Mouse (Mus musculus): ENCODE data around the gene Tpx2.

Tpx2 gene

GRCm38 (mm10) chr2:152917671-152918070 lies 69.9 kb downstream of the Tpx2 start:
- DNase-seq: no peak

GRCm38 (mm10) chr2:152922376-152922775 lies 74.6 kb downstream of the Tpx2 start:
- DNase-seq: no peak

GRCm38 (mm10) chr2:152923621-152924020 lies 75.9 kb downstream of the Tpx2 start:
- no peak for DNase-seq

- DNase-seq: no peak
Measured at GRCm38 (mm10) chr2:152924128-152924527, 76.4 kb downstream of the Tpx2 start.

GRCm38 (mm10) chr2:152924543-152924942 lies 76.8 kb downstream of the Tpx2 start:
- DNase-seq: no peak

- DNase-seq: no peak
Measured at GRCm38 (mm10) chr2:152925189-152925872, 77.6 kb downstream of the Tpx2 start.

- no peak for DNase-seq
Measured at GRCm38 (mm10) chr2:152926896-152927295, 79.1 kb downstream of the Tpx2 start.

- DNase-seq: no peak
Measured at GRCm38 (mm10) chr2:152927371-152927770, 79.6 kb downstream of the Tpx2 start.

GRCm38 (mm10) chr2:152928219-152928987 lies 80.6 kb downstream of the Tpx2 start:
- DNase-seq: no peak

GRCm38 (mm10) chr2:152928988-152929370 lies 81.2 kb downstream of the Tpx2 start:
- DNase-seq: no peak

GRCm38 (mm10) chr2:152930276-152930675 lies 82.5 kb downstream of the Tpx2 start:
- DNase-seq: no peak

- DNase-seq: no peak
Measured at GRCm38 (mm10) chr2:152931456-152932160, 83.8 kb downstream of the Tpx2 start.

GRCm38 (mm10) chr2:152933048-152933447 lies 85.3 kb downstream of the Tpx2 start, which contains the start of gene Foxs1:
TSS of gene Foxs1 (minus strand) at chr2:152933208.
- peak in 1 of 2 experiments; percentile 23 for DNase-seq

GRCm38 (mm10) chr2:152933614-152934013 lies 85.8 kb downstream of the Tpx2 start:
- peak in 1 of 2 experiments; percentile 38 for DNase-seq

GRCm38 (mm10) chr2:152939846-152940245 lies 92.1 kb downstream of the Tpx2 start:
- DNase-seq: peak in 1 of 2 experiments; percentile 47

- DNase-seq: no peak
Measured at GRCm38 (mm10) chr2:152941106-152941505, 93.3 kb downstream of the Tpx2 start.

- DNase-seq: no peak
Measured at GRCm38 (mm10) chr2:152941776-152942175, 94.0 kb downstream of the Tpx2 start.

GRCm38 (mm10) chr2:152942898-152943515 lies 95.2 kb downstream of the Tpx2 start:
- no peak for DNase-seq

- no peak for DNase-seq
Measured at GRCm38 (mm10) chr2:152943568-152943967, 95.8 kb downstream of the Tpx2 start.

GRCm38 (mm10) chr2:152944013-152944412 lies 96.2 kb downstream of the Tpx2 start:
- DNase-seq: no peak

Data from spleen, adult 18-20 months (tissue).